Mouse (Mus musculus): Measurements from ENCODE around the gene Rbbp7. TPM values are rescaled to one million over a fixed set of nuclear protein-coding genes. Genes with fewer than 3 reads are reported as not detected.

Rbbp7 gene
- 283 and 286 TPM in 2 replicates for polyA plus RNA-seq (2016; fragmentation: Nextera tagmentation; extraction: Ambion mirVana)

DNA sequence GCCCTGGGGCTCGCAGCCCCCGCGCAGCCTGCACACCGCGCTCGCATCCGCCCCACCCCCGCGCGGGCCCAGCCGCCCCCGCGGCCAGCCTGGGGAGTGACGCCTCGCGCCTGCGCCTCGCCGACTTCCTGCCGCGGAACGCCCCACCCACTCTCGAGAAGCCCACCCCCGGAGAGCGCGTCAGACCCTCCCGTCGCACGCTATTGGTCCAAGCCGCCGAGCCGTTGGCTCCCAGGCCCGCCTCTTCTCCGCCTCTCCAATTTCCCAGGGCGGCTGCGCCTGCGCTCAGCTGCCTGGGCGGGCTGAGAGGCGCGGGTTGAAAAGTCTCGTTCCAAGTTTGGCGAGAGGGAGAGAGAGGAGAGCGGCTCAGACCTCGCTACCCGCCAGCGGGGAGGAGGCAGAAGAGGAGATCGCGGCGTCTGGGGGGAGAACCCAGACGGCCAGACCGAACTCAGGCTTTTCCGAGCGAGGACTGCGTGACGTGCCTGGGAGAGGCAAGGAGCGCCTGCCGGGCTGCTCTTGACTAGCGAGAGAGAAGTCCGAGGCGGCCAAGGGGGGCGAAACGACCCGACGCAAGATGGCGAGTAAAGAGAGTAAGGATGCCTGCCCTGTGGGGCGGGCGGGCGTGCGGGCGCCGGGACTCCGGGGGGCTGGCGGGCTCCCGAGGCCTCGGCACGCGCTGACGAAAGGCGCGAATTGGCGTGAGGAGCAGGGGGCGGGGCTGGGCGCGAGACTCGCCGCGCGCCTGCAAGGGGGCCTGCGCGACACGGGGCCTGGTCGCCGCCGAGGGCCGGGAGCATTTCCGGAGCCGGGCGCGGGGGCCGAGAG, at the start of gene Rbbp7:
TSS of gene Rbbp7 (plus strand) at position 288 of the 828 bp plus-strand sequence.
- no peaks in the 10 kb centered on the region; the same call in 1 of the 2 replicates for H3K27me3 ChIP-seq
- H3K36me3 ChIP-seq = no peaks in the 10 kb centered on the region
- no peaks in the 10 kb centered on the region; the same call in 1 of the 2 replicates for H3K9me3 ChIP-seq (replicated peaks)
- peak within 1 kb of the TSS; percentile 91 for H3K27ac ChIP-seq
- 0 out of 2 replicates have a peak, but pooled peaks cover 5% of the 10 kb centered on the region for H3K4me1 ChIP-seq
- peak; percentile 98 for ATAC-seq (ENCODE audit: low FRiP score)
- H3K9ac ChIP-seq = peak within 1 kb of the TSS; percentile 71
- H3K4me2 ChIP-seq (replicated peaks) = peak within 1 kb of the TSS; percentile 58
- peak within 1 kb of the TSS; percentile 62 for H3K4me3 ChIP-seq
- 24% methylated on average over 61 of the region's 100 CpGs for WGBS

DNA sequence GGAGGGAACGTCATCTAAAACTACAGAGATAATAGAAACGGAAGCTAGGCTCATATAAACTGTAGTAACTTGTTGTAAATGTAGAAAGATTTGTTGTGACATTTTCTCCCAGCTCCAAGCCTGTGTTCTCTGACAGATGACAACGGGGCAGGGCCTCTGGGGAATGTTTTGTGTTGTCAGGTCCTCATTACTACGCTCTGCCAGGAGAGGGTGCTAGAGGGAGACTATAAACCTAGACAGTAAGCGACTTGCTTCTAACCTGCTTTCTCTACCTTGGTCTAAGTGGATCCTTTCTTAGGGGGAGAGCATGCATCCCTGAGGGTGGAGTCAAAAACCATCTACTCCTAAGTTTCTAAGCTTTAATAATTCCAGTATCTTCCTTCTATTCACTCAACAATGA, 42.4 kb upstream of the Rbbp7 start:
- Histone ChIP-seq H3K9me3 (replicated peaks) (no peaks in the 10 kb centered on the region), H3K27ac (no peak overlapping the region), H3K4me3 (no peak overlapping the region), H3K36me3 (no peaks in the 10 kb centered on the region), H3K9ac (no peak overlapping the region), H3K4me2 (replicated peaks) (no peak overlapping the region), H3K4me1 (no peaks in the 10 kb centered on the region), H3K27me3 (no peaks in the 10 kb centered on the region)
- 35% methylated on average over 5 of the region's 5 CpGs for WGBS
- ATAC-seq (ENCODE audit: low FRiP score) = no peak

DNA sequence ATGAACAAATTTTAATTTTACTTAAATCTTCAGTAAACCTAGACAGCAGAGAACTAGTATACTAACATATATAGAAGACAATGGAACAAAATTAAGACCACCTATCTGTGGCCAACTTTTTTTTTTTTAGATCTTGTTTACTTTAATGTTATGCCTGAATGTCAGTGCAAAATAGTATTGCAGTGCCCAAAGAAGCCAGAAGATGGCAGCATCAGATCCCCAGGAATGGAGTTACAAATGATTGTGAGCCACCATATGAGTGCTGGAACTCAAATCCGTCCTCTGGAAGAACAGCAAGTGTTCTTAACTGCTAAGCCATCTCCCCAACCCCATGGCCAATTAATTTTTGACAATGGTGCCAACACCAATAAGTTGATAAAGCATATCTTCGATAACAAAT, 40.6 kb upstream of the Rbbp7 start:
- Histone ChIP-seq H3K4me1 (no peaks in the 10 kb centered on the region), H3K9ac (no peak overlapping the region), H3K4me2 (replicated peaks) (no peak overlapping the region), H3K9me3 (replicated peaks) (no peaks in the 10 kb centered on the region), H3K36me3 (no peaks in the 10 kb centered on the region), H3K27me3 (no peaks in the 10 kb centered on the region), H3K4me3 (no peak overlapping the region), H3K27ac (no peak overlapping the region)
- no peak for ATAC-seq (ENCODE audit: low FRiP score)
- WGBS = 43% methylated on average over 2 of the region's 2 CpGs

DNA sequence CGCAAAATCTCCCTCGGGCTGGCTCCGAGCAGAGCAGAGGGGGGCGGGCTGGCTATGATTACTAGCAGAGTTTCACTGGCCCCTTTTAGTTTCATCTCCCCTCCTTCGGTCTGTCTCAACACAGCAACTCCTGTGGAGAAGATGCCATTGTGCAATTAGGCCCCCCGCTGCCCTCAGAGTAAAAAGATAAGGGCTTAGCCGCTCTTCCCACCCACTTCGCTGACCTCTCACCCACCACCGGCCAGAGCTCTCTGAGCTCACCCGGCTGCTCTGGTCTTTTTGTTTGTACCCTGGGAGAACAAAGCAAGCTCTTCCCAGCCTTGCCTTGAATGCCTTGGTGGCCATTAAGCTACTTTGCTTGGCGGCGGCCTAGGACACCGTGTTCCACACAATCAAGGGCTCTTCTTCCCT, 32.8 kb upstream of the Rbbp7 start:
- H3K27ac ChIP-seq = no peak overlapping the region
- H3K4me1 ChIP-seq = no peaks in the 10 kb centered on the region
- no peaks in the 10 kb centered on the region for H3K9me3 ChIP-seq (replicated peaks)
- no peaks in the 10 kb centered on the region for H3K36me3 ChIP-seq
- 22% methylated on average over 13 of the region's 13 CpGs for WGBS
- H3K4me3 ChIP-seq = no peak overlapping the region
- ATAC-seq (ENCODE audit: low FRiP score) = no peak
- H3K9ac ChIP-seq = no peak overlapping the region
- 0 out of 2 replicates have a peak overlapping the region, but pooled peaks have one; percentile 2 for H3K4me2 ChIP-seq (replicated peaks)
- no peaks in the 10 kb centered on the region for H3K27me3 ChIP-seq

DNA sequence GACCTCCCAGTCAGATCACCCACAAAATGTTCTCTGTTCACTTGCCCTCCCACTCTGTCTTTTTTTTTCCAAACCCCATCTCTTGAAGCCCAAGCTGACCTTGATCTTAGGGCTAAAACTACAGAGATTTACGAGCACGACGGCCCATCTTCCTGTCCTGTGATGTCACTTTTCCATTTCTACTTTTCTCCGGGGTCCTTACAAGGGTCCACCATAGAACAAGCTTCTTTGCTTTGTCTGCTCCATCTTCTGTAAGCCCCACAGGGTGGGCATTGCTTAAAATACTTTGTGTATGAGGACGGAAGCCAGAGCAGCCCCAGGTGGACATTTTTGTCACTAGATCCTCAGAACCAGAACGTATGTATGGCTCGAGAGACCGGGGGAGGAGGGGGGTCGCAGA, 32.4 kb upstream of the Rbbp7 start:
- H3K9ac ChIP-seq = no peak overlapping the region
- ATAC-seq (ENCODE audit: low FRiP score) = no peak
- 28% methylated on average over 9 of the region's 9 CpGs for WGBS
- H3K4me2 ChIP-seq (replicated peaks) = no peak overlapping the region
- H3K27me3 ChIP-seq = no peaks in the 10 kb centered on the region
- no peaks in the 10 kb centered on the region for H3K4me1 ChIP-seq
- no peaks in the 10 kb centered on the region for H3K9me3 ChIP-seq (replicated peaks)
- no peak overlapping the region for H3K27ac ChIP-seq
- H3K36me3 ChIP-seq = no peaks in the 10 kb centered on the region
- H3K4me3 ChIP-seq = no peak overlapping the region

DNA sequence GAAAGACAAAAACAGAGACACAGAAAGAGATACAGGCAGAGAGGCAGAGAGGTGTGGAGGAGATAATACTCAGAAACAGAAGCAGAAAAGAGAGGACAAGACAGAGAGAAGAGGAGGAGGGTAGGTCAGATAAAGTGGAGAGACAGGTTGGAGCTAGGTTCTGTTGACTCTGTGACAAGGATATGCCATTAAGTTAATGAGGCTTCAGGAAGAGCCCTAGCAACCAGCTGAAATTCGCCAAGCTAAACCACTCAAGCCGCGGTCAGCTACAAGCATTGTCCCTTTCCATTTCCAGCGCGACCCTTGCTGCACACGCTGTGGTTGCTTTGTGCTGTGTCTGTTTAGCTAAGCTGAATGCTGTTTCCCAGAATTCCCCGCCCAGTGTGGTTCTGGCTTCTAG, 32.0 kb upstream of the Rbbp7 start:
- no peak for ATAC-seq (ENCODE audit: low FRiP score)
- no peak overlapping the region for H3K4me2 ChIP-seq (replicated peaks)
- H3K36me3 ChIP-seq = no peaks in the 10 kb centered on the region
- no peaks in the 10 kb centered on the region for H3K4me1 ChIP-seq
- H3K27ac ChIP-seq = no peak overlapping the region
- H3K27me3 ChIP-seq = no peaks in the 10 kb centered on the region
- H3K9me3 ChIP-seq (replicated peaks) = no peaks in the 10 kb centered on the region
- H3K9ac ChIP-seq = no peak overlapping the region
- H3K4me3 ChIP-seq = no peak overlapping the region
- 36% methylated on average over 7 of the region's 7 CpGs for WGBS

DNA sequence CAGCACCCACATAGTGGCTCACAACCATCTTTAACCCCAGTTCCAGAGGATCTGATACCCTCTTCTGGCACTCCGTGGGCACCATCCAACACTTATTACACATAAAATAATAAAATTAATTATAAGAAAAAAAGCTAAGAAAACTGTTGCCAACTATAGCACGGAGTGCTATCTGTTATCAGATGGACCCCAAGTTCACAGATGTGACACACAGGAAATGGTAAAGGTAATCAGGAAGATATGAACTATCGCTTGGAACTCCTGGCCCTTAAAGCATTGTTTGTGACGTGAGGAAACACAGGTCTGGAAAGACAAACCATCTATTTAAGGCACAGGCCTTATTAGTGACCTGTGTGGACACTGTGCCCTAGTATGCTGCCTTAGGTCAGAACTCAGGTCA, 30.2 kb upstream of the Rbbp7 start:
- H3K4me2 ChIP-seq (replicated peaks) = no peak overlapping the region
- no peak overlapping the region for H3K27ac ChIP-seq
- no peak overlapping the region for H3K4me3 ChIP-seq
- H3K36me3 ChIP-seq = no peaks in the 10 kb centered on the region
- H3K9me3 ChIP-seq (replicated peaks) = no peaks in the 10 kb centered on the region
- no peaks in the 10 kb centered on the region for H3K4me1 ChIP-seq
- no peak for ATAC-seq (ENCODE audit: low FRiP score)
- H3K9ac ChIP-seq = no peak overlapping the region
- H3K27me3 ChIP-seq = no peaks in the 10 kb centered on the region
- WGBS = 93% methylated on average over 4 of the region's 4 CpGs

DNA sequence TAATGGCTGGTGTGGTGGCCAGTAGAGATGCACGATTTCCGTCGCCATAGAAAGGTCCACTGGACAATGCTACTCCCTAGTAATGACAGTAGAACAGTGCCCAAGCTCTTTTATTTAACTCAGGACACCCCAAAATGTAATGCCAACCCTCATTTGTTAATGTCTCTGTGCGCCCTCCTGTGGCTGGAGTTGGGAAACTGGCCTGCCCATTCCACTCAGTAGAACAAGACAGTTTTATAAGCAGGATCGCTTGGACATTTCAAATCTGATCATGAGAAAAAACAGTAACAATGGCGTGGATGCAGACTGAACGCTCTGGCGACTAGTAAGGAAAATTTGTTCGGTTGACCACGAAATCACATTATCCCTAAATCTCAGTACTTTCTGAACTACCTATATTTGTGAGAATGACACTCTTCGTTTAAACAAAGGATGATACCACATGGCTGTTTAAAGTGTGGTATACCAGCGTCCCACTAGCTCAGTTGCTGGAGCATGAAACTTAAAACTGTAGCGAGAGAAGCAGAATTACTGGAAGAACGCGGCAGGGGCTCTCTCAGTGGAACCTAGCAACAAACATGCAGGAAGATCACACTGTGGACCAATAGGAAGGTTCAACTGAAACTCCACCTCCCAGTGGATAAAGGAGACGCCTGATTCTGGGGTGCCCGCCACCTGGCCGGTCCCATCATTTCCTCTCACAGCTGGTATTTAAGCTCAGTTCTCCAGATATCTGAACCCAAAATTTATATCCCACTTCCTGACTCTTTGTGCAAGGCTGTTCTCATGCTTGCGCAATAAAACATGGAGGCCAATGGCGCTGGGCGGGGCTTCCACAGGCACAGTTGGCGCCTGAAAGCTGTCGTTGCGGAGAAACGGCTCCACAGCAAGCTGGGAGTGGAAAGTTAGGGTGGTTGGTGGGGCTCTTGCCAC, 24.9 kb upstream of the Rbbp7 start:
- Histone ChIP-seq H3K27me3 (no peaks in the 10 kb centered on the region), H3K27ac (peak overlapping the region; percentile 74), H3K4me1 (no peaks in the 10 kb centered on the region), H3K4me2 (replicated peaks) (peak overlapping the region; percentile 52), H3K36me3 (no peaks in the 10 kb centered on the region), H3K4me3 (peak overlapping the region; percentile 39), H3K9me3 (replicated peaks) (no peaks in the 10 kb centered on the region), H3K9ac (peak overlapping the region; percentile 35; the same call in 1 of the 2 replicates)
- WGBS = 25% methylated on average over 25 of the region's 25 CpGs
- ATAC-seq (ENCODE audit: low FRiP score) = peak; percentile 90

DNA sequence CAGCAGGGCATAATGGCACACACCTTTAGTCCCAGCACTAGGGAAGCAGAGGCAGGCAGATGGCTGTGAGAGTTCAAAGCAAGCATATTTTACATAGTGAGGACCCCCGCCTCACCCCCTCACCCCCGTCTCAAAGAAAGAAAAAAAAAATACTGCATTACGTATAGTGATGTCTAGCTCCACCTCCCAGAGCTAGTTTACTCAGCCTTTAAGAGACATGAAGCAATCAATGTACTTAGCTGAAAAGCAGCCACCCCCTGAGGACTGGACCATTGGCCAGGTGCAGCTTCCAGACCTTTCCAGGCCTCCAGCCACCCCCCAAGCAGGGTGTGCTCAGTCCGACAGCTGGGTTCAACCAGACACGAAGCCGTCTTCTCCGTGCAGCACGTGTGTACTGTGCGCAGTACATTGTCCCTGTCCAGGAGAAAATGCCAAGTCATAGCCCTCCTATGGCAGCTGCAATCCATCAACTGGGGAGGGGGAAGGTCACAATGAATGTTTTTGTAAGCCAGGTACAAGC, 24.0 kb upstream of the Rbbp7 start:
- Histone ChIP-seq H3K4me2 (replicated peaks) (peak overlapping the region; percentile 52), H3K9me3 (replicated peaks) (no peaks in the 10 kb centered on the region), H3K27ac (peak overlapping the region; percentile 74), H3K27me3 (no peaks in the 10 kb centered on the region), H3K4me3 (peak overlapping the region; percentile 39), H3K9ac (no peak overlapping the region), H3K36me3 (no peaks in the 10 kb centered on the region), H3K4me1 (no peaks in the 10 kb centered on the region)
- 33% methylated on average over 9 of the region's 9 CpGs for WGBS
- ATAC-seq (ENCODE audit: low FRiP score) = peak; percentile 41; the same call in 1 of the 2 replicates

DNA sequence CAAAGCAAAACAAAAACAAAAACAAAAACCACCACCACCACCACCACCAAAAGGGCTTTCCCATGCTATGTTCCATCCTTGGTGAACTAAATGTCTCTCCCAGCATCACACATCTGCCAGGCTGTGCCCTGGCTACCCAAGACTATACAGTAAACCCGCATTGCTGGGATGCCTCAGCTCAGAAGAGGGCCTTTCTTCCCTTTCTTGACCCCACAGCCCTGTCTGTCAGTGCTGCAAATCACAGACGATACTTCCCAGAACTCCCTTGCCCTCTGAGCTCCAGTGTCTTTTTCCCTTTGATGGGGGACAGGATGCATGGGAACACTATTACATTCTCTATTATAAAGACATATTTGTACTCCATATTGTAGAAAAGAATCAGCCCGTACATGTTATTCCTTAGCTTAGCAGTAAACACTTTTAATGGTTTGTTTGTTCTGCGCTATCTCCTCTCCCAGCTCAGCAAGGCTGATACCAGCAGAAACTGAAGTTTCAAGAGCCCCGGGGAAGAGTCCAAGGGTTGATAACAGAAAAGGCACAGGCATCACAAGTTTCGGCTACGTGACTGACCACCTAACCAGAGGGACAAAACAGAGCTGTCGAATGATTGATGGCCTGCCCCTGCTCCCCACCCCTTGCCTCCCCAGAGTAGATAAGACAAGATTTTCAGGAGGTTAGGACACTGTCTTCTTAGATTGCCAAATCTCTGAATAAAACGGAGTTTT, 11.3 kb upstream of the Rbbp7 start:
- ATAC-seq (ENCODE audit: low FRiP score) = no peak
- Histone ChIP-seq H3K9me3 (replicated peaks) (no peaks in the 10 kb centered on the region), H3K4me1 (no peaks in the 10 kb centered on the region), H3K27ac (no peak overlapping the region), H3K9ac (no peak overlapping the region), H3K36me3 (no peaks in the 10 kb centered on the region), H3K4me3 (no peak overlapping the region), H3K27me3 (peaks cover 9% of the 10 kb centered on the region), H3K4me2 (replicated peaks) (no peak overlapping the region)
- 49% methylated on average over 9 of the region's 9 CpGs for WGBS

DNA sequence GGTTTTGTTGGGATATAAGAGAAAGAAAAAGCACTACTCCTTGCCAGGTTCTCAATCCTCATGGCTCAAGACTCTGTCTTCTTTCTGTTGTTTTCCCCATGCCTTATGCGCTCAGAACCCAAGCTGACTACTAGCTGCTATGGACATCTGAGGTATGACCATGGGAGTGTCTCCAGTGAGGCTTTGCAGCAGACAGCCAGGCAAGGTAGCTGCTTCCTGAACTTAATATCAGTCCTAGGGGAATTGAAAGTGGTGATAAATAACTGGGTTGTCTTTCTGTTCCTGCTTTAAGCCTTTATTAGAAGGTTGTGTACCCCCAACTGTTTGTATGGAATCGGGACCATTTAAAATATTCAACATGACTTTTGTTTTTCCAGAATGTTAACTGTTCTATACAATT, 7.8 kb upstream of the Rbbp7 start:
- H3K4me1 ChIP-seq = no peaks in the 10 kb centered on the region
- H3K4me3 ChIP-seq = no peak overlapping the region
- no peak overlapping the region for H3K4me2 ChIP-seq (replicated peaks)
- H3K36me3 ChIP-seq = no peaks in the 10 kb centered on the region
- H3K27me3 ChIP-seq = peaks cover 8% of the 10 kb centered on the region
- H3K27ac ChIP-seq = no peak overlapping the region
- ATAC-seq (ENCODE audit: low FRiP score) = no peak
- H3K9me3 ChIP-seq (replicated peaks) = no peaks in the 10 kb centered on the region
- no peak overlapping the region for H3K9ac ChIP-seq
- 83% methylated on average over 2 of the region's 2 CpGs for WGBS
